Mouse (Mus musculus) limb, embryonic 15.5 days (tissue): ENCODE measurements around the gene Ecd. TPM values are rescaled to one million over a fixed set of nuclear protein-coding genes. Genes with fewer than 3 reads are reported as not detected.

ENCODE experiments used
- ATAC-seq: fragments of 200-750 bp; cut with Nextera tagmentation; 2 replicates; pipeline ENCODE4 v1.8.0; 2017; ENCODE audit warnings: low read depth, moderate TSS enrichment; ENCODE audit not compliant: insufficient number of reproducible peaks, low FRiP score, low TSS enrichment
- H3K27ac ChIP-seq: fragments of 300-500 bp; sonication (generic); 2 replicates; pipeline ENCODE4 v1.5.1; 2015; ENCODE audit warnings: moderate library complexity, mild to moderate bottlenecking, inconsistent platforms
- H3K27me3 ChIP-seq: fragments of 300-500 bp; sonication (generic); 2 replicates; pipeline ENCODE4 v1.6.1; 2015; ENCODE audit warnings: inconsistent platforms
- H3K36me3 ChIP-seq: fragments of 300-500 bp; sonication (generic); 2 replicates; pipeline ENCODE4 v1.6.1; 2015; ENCODE audit warnings: inconsistent platforms
- H3K4me1 ChIP-seq: fragments of 300-500 bp; sonication (generic); 2 replicates; pipeline ENCODE4 v1.6.1; 2015; ENCODE audit warnings: inconsistent platforms
- H3K4me2 ChIP-seq: fragments of 300-500 bp; sonication (generic); 2 replicates; pipeline ENCODE4 v1.6.1; 2015; ENCODE audit warnings: mild to moderate bottlenecking, inconsistent platforms
- H3K4me3 ChIP-seq: fragments of 300-500 bp; sonication (generic); 2 replicates; pipeline ENCODE4 v1.5.1; 2015; ENCODE audit warnings: mild to moderate bottlenecking, inconsistent platforms
- H3K9ac ChIP-seq: fragments of 300-500 bp; sonication (generic); 2 replicates; pipeline ENCODE4 v1.6.1; 2015; ENCODE audit warnings: inconsistent platforms
- H3K9me3 ChIP-seq: fragments of 300-500 bp; sonication (generic); 2 replicates; pipeline ENCODE4 v1.6.1; 2016; ENCODE audit warnings: inconsistent platforms
- WGBS: fragments of 180-500 bp; shearing (Covaris S2); methylation state at CpG from one replicate; pipeline ENCODE4 v1.1.7; 2015; 5-methylcytosine and 5-hydroxymethylcytosine counted together
- polyA plus RNA-seq: library from polyadenylated mRNA; unstranded; fragments of >200 nt; fragmentation: Nextera tagmentation; extraction: Ambion mirVana; gene quantifications from 2 replicates; pipeline ENCODE4 v1.2.1, GENCODE M21; 2015

Ecd gene
- polyA plus RNA-seq, 1 experiment from 2014 or later = 48.2 TPM

DNA sequence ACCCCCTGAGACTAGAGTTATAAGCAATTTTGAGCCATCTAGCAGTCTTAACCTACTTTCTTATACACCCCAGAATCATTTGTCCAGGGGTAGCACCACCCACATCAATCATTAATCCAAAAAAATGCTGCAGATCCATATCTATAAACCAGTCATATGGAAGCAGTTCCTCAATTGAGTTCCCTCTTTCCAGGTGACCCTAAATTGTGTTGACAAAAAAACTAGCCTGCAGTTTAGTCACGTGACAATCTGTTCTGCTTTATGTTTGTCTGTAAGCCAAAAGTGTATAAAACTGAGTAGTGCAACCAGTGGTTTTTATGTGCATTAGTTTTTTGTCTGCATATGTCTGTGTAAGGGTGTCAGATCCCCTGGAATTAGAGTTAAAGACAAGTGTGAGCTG, 23.9 kb upstream of the Ecd start:
- H3K4me2 ChIP-seq = no peak overlapping the region
- H3K36me3 ChIP-seq = peaks cover 59% of the 10 kb centered on the region
- no peak overlapping the region for H3K4me3 ChIP-seq
- H3K27ac ChIP-seq = no peak overlapping the region
- H3K9ac ChIP-seq = no peak overlapping the region
- WGBS = 81% methylated on average over 1 of the region's 1 CpGs
- no peak for ATAC-seq
- no peaks in the 10 kb centered on the region for H3K4me1 ChIP-seq
- no peaks in the 10 kb centered on the region for H3K9me3 ChIP-seq
- no peaks in the 10 kb centered on the region for H3K27me3 ChIP-seq

DNA sequence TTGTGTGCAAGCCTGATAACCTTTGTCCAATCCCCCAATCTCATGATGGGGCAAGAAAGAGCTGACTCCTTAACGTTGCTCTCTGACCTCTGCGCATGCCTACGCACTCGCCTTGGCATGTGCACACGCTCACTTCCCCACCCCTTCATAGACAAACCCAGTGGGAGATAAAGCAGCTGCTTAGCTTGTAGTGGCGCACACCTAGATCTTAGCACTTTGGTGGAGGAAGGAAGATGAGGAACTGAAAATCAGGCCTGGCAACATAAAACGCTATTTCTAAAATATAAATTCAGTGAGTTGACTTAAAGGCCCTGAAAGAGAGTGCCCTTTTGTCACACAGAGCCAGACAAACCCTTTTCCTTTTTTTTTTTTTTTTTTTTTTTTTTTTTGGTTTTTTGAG, 22.9 kb upstream of the Ecd start:
- no peak for ATAC-seq
- H3K4me1 ChIP-seq = no peaks in the 10 kb centered on the region
- H3K27me3 ChIP-seq = no peaks in the 10 kb centered on the region

DNA sequence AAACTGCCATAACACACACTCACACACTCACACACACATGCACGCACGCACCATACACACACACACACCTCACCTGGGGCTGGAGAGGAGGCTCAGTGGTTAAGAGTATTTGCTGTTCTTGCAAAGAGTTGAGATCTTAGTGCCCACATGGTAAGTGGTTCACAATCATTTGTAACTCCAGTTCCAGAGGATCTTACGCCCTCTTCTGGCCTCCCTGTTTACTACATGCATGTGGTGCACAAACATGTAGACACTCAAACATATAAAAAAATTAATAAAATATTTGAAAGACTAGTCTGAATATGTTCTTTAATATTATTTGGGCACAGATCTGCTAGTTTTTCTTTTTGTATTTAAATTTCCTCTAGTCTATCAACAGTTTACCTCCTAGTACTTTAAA, 20.4 kb upstream of the Ecd start:
- ATAC-seq = no peak
- H3K36me3 ChIP-seq = peaks cover 62% of the 10 kb centered on the region

More for the DNA sequence above, 22.9 kb upstream of the Ecd start:
- WGBS = 88% methylated on average over 7 of the region's 7 CpGs
- H3K4me2 ChIP-seq = no peak overlapping the region
- H3K36me3 ChIP-seq = peaks cover 60% of the 10 kb centered on the region
- no peaks in the 10 kb centered on the region for H3K9me3 ChIP-seq
- H3K27ac ChIP-seq = no peak overlapping the region
- H3K9ac ChIP-seq = no peak overlapping the region
- H3K4me3 ChIP-seq = no peak overlapping the region

DNA sequence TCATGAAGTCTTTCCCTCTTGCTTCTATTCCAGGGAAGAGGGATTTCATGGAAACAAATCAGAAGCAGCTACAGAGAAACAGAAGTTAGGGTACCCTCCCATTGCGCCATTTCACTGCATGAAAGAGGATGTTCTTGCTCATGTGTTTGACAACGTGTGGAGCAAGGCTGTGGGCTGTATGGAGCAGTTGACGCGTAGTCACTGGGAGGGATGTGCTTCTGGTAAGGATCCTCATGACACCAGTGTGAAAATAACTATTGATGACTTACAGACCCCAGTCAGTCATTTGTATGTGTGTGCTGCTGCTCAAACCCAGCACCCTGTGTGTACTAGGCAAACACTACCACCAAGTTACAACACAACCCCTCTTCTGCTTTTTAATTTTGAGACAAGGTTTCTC, 15.3 kb upstream of the Ecd start:
- no peak for ATAC-seq
- Histone ChIP-seq H3K4me3 (no peak overlapping the region), H3K4me1 (no peaks in the 10 kb centered on the region), H3K36me3 (peaks cover 82% of the 10 kb centered on the region), H3K9ac (no peak overlapping the region), H3K27ac (no peak overlapping the region), H3K9me3 (no peaks in the 10 kb centered on the region), H3K4me2 (no peak overlapping the region), H3K27me3 (no peaks in the 10 kb centered on the region)
- 96% methylated on average over 4 of the region's 4 CpGs for WGBS

More for the DNA sequence above, 20.4 kb upstream of the Ecd start:
- Histone ChIP-seq H3K4me1 (no peaks in the 10 kb centered on the region), H3K27me3 (no peaks in the 10 kb centered on the region), H3K9me3 (no peaks in the 10 kb centered on the region), H3K4me3 (no peak overlapping the region), H3K4me2 (no peak overlapping the region), H3K27ac (no peak overlapping the region), H3K9ac (no peak overlapping the region)
- 95% methylated on average over 3 of the region's 3 CpGs for WGBS

DNA sequence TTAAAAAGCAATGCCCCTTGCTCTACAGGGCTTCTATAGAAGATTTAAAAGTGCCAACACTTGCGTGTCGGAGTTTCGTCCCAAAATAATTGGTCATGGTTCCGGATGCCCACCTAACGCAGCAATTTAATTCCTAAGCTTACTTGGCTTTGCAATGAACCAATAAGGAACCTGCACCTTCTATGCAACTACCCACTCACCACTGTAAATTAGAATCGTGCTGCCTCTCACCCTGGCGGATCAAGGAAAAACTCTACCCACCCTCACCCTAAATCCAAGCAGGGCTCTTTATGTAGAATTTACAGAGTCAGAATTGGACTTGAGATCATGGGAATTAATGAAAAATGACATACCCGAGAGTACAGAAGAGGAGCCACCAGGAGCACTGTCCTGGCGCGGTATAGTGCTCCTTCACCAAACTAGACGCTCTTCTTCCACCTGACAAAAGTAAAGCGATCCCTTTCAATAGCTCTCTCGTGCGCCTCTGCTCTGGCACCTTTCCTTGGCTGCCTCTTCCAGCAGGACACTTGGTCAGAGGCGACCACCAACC, 405 bp downstream of the Ecd start:
- Histone ChIP-seq H3K27ac (peak overlapping the region; percentile 84), H3K9ac (peak overlapping the region; percentile 94), H3K4me3 (peak overlapping the region; percentile 78), H3K36me3 (peaks cover 32% of the 10 kb centered on the region), H3K4me1 (peaks cover 3% of the 10 kb centered on the region; the same call in 1 of the 2 replicates), H3K4me2 (peak overlapping the region; percentile 67), H3K27me3 (no peaks in the 10 kb centered on the region), H3K9me3 (no peaks in the 10 kb centered on the region)
- WGBS = 3% methylated on average over 15 of the region's 15 CpGs
- peak; percentile 66 for ATAC-seq

DNA sequence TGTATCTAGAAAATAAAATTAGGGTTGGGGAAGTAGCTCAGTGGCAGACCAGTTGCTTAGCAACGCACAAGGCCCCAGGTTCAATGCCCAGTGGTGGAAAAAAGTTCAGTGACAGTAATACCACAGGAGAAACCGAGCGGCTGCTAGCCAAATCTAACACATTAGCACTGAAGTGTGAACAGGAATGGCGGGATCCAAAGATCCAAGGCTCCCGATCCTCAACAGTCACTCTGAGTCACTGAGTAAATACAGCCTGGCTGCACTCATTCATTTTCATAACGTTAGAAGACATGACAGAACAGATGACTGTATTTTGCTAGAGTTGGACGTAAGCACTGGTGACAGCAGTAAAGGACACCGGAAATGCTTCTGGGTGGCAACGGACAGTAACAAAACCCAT, 2.0 kb downstream of the Ecd start:
- ATAC-seq = no peak
- H3K9me3 ChIP-seq = no peaks in the 10 kb centered on the region
- no peak overlapping the region for H3K4me2 ChIP-seq
- H3K4me3 ChIP-seq = no peak overlapping the region
- 88% methylated on average over 9 of the region's 9 CpGs for WGBS
- no peak overlapping the region for H3K9ac ChIP-seq
- H3K27ac ChIP-seq = no peak overlapping the region
- H3K27me3 ChIP-seq = no peaks in the 10 kb centered on the region
- H3K36me3 ChIP-seq = peaks cover 37% of the 10 kb centered on the region
- peaks cover 3% of the 10 kb centered on the region; the same call in 1 of the 2 replicates for H3K4me1 ChIP-seq

DNA sequence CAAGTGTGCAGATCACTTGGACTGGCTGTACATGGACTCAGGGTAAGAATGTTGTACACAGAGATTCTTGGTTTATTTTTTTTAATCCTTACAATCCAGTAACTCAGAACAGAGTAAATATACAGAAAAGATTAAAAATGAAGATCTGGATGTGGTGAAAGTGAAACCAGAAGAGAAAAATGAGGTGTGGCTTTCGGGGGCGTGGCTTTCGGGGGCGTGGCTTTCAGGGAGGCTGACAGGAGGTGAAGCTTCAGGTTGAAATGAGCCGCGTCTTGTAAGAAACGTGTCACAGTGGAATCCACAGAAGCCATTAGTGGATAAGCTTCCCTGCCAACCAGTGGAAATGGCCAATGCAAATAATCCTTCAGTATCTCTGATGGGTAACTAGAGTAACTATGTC, 7.1 kb downstream of the Ecd start:
- peaks cover 57% of the 10 kb centered on the region for H3K36me3 ChIP-seq
- 76% methylated on average over 7 of the region's 7 CpGs for WGBS
- H3K9me3 ChIP-seq = no peaks in the 10 kb centered on the region
- no peak for ATAC-seq
- no peaks in the 10 kb centered on the region for H3K4me1 ChIP-seq
- H3K4me2 ChIP-seq = no peak overlapping the region
- no peak overlapping the region for H3K4me3 ChIP-seq
- H3K9ac ChIP-seq = no peak overlapping the region
- H3K27me3 ChIP-seq = no peaks in the 10 kb centered on the region
- H3K27ac ChIP-seq = no peak overlapping the region

DNA sequence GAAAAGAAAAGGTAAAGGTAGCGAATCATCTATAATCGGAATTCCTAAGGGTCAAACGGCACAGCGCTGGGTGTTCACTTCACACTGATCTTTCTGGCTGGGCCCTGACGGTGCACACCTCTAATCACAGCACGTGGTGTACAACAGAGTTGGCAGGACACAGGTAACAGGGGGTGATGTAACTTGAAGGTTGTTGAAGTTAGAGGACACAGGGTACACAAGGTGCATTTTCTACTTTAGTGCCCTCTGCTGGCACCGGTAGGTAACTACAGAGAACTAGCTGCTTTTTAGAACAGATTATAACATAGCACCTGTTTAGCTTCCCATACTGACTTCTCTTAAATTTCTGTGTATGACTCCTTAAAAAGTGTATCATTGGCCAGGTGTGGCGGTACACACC, 7.8 kb downstream of the Ecd start:
- H3K4me3 ChIP-seq = no peak overlapping the region
- H3K36me3 ChIP-seq = peaks cover 57% of the 10 kb centered on the region
- no peak overlapping the region for H3K9ac ChIP-seq
- H3K27ac ChIP-seq = no peak overlapping the region
- no peaks in the 10 kb centered on the region for H3K4me1 ChIP-seq
- no peaks in the 10 kb centered on the region for H3K27me3 ChIP-seq
- H3K9me3 ChIP-seq = no peaks in the 10 kb centered on the region
- WGBS = 84% methylated on average over 8 of the region's 8 CpGs
- no peak overlapping the region for H3K4me2 ChIP-seq
- ATAC-seq = no peak

DNA sequence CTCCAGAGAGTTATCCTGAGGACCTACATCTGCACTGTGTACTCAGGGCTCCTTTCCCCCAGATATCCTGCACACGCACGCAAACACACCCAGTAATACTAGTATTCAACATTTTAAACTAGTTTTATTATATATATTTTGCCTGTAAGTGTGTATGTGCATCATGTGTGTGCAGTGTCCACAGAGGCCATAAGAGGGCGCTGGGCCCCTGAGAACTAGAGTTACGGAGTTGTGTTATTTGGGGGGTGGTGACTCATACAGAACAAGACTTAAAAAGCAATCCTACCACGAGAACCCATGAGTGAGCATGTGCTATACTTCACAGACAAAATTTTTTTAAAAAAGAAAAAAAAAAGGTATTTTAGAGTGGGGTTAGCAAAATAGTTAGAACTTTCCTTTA, 8.5 kb downstream of the Ecd start:
- H3K9ac ChIP-seq = no peak overlapping the region
- H3K9me3 ChIP-seq = no peaks in the 10 kb centered on the region
- 94% methylated on average over 5 of the region's 5 CpGs for WGBS
- H3K4me1 ChIP-seq = no peaks in the 10 kb centered on the region
- no peak overlapping the region for H3K4me3 ChIP-seq
- H3K27ac ChIP-seq = no peak overlapping the region
- H3K36me3 ChIP-seq = peaks cover 58% of the 10 kb centered on the region
- no peaks in the 10 kb centered on the region for H3K27me3 ChIP-seq
- ATAC-seq = no peak
- H3K4me2 ChIP-seq = no peak overlapping the region

DNA sequence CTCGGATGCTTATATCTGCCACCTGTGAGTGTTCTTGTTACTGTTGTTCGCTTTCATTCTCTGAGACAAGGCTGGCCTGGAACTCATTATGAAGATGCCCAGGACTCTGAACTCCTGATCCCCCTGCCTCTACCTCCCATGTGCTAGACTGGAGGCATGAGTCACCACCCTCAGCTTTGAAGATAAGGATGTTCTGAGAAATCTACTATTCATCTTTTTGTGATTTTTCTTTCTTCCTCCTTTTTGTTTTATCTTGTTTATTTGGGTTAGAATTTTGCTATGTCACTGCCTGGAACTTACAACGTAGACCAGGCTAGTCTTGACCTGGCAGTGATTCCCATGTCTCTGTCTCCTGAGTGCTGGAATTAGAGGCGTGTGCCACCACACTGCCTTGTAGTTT, 16.6 kb downstream of the Ecd start:
- Histone ChIP-seq H3K4me1 (no peaks in the 10 kb centered on the region), H3K27me3 (no peaks in the 10 kb centered on the region), H3K4me3 (no peak overlapping the region), H3K4me2 (no peak overlapping the region), H3K9ac (no peak overlapping the region), H3K9me3 (no peaks in the 10 kb centered on the region), H3K27ac (no peak overlapping the region), H3K36me3 (peaks cover 86% of the 10 kb centered on the region)
- 81% methylated on average over 4 of the region's 4 CpGs for WGBS
- no peak for ATAC-seq

DNA sequence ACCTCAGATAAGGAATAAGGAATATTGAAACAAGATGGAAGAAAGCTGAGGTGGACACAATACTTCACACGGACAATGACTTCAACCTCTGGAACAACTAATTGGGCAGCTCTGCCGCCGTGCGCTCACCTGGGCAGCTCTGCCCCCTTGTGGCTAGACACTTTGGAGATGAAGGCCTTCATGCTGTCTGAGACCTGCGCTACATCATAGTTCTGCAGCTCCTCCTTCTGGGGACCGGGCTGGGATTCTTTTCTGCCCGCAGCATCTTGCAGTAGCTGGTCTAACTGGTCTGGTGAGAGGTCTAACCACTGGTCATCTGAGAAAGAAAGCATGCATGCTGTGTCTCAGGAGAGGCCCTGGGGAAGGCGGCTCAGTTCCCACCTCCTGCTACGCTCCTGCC, 19.4 kb downstream of the Ecd start:
- no peaks in the 10 kb centered on the region for H3K9me3 ChIP-seq
- peaks cover 77% of the 10 kb centered on the region for H3K36me3 ChIP-seq
- no peak overlapping the region for H3K4me3 ChIP-seq
- H3K4me1 ChIP-seq = no peaks in the 10 kb centered on the region
- no peaks in the 10 kb centered on the region for H3K27me3 ChIP-seq
- no peak overlapping the region for H3K27ac ChIP-seq
- no peak overlapping the region for H3K9ac ChIP-seq
- no peak overlapping the region for H3K4me2 ChIP-seq
- 68% methylated on average over 9 of the region's 9 CpGs for WGBS
- ATAC-seq = no peak

DNA sequence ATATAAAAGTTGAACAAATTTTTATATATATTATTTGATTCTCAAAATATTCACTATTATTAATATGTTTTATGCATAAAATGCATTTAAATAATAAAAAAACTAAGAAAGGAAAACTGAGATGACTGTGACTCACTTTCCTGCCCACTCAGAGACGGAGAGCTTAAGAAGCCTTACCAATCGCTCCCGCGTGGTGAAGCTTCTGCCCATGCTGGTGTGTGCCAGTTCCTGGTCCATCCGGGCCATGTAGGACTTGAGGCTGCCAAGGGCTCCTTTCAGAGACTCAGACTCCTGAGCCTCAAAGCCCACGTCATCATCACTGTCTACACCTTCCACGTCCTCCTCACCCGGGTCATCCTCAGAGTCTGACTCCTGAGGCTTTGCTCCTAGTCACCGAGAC, 23.7 kb downstream of the Ecd start:
- H3K9ac ChIP-seq = no peak overlapping the region
- WGBS = 96% methylated on average over 9 of the region's 9 CpGs
- H3K9me3 ChIP-seq = no peaks in the 10 kb centered on the region
- no peak overlapping the region for H3K4me2 ChIP-seq
- H3K4me1 ChIP-seq = no peaks in the 10 kb centered on the region
- H3K4me3 ChIP-seq = no peak overlapping the region
- no peak overlapping the region for H3K27ac ChIP-seq
- peaks cover 77% of the 10 kb centered on the region for H3K36me3 ChIP-seq
- ATAC-seq = no peak
- H3K27me3 ChIP-seq = no peaks in the 10 kb centered on the region

DNA sequence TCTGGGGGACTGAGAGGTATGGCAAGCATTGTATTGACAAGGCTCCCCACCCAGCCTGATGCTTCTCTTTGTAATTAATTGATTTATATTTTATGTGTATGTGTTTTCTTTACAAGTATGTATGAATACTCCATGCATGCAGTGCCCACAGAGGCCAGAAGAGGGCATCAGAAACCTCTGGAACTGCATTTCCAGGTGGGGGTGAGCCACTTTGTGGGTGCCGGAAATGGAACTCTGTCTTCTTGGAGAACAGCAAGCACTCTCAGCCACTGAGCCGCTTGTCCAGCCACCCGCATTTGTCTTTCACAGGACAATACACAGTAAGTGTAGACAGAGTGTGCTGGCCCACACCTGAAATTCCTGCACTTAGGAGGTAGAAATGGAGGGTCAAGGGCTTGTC, 28.5 kb downstream of the Ecd start:
- no peaks in the 10 kb centered on the region for H3K27me3 ChIP-seq
- no peak overlapping the region for H3K4me2 ChIP-seq
- H3K4me1 ChIP-seq = no peaks in the 10 kb centered on the region
- no peak overlapping the region for H3K4me3 ChIP-seq
- 78% methylated on average over 3 of the region's 3 CpGs for WGBS
- ATAC-seq = no peak
- H3K9ac ChIP-seq = no peak overlapping the region
- H3K36me3 ChIP-seq = peaks cover 62% of the 10 kb centered on the region
- H3K27ac ChIP-seq = no peak overlapping the region
- no peaks in the 10 kb centered on the region for H3K9me3 ChIP-seq
